Mouse (Mus musculus) embryonic fibroblast, embryonic 13.5 days (primary cell): Measurements from ENCODE around the gene Gab2. TPM values are rescaled to one million over a fixed set of nuclear protein-coding genes. Genes with fewer than 3 reads are reported as not detected.

ENCODE experiments used
- H3K27ac ChIP-seq: 2 replicates; pipeline ENCODE4 v1.5.1; 2012; ENCODE audit warnings: low read length, control low read depth, inconsistent platforms; ENCODE audit not compliant: insufficient read depth
- H3K4me1 ChIP-seq: 2 replicates; pipeline ENCODE4 v1.6.1; 2011; ENCODE audit warnings: low read length; ENCODE audit not compliant: control insufficient read depth, insufficient read depth
- H3K4me3 ChIP-seq: 2 replicates; pipeline ENCODE4 v1.5.1; 2011; ENCODE audit warnings: mild to moderate bottlenecking, control low read depth, low read length; ENCODE audit not compliant: insufficient read depth
- CTCF ChIP-seq: IDR thresholded peaks from 2 replicates; pipeline ENCODE4 v1.5.1; 2011; ENCODE audit warnings: mild to moderate bottlenecking, control low read depth, low read length, moderate library complexity, borderline replicate concordance; ENCODE audit not compliant: insufficient read depth
- POLR2A ChIP-seq: IDR thresholded peaks from 2 replicates; pipeline ENCODE4 v1.6.1; 2011; ENCODE audit warnings: low read depth, mild to moderate bottlenecking, control low read depth, low read length, moderate library complexity
- polyA plus RNA-seq: library from polyadenylated mRNA; stranded (reverse); fragments of >200 nt; gene quantifications from 2 replicates; pipeline ENCODE4 v1.2.4, GENCODE M21; 2011; ENCODE audit warnings: low read depth; ENCODE audit not compliant: missing spikeins, insufficient read length

Gab2 gene
- polyA plus RNA-seq, 1 experiment, result 11.5 TPM

GRCm38 (mm10) chr7:97311620-97312019 is 230.2 kb downstream of the Gab2 start:
- Histone ChIP-seq H3K4me1 (no peaks in the 10 kb centered on the region), H3K4me3 (no peak overlapping the region), H3K27ac (no peak overlapping the region)
- no peak for TF ChIP-seq CTCF
- TF ChIP-seq POLR2A, result no peak

- no peaks in the 10 kb centered on the region for H3K4me1 ChIP-seq
- TF ChIP-seq CTCF (no peak), POLR2A (no peak)
Observed at GRCm38 (mm10) chr7:97312196-97312595, 230.8 kb downstream of the Gab2 start.

GRCm38 (mm10) chr7:97312856-97313255 is 231.5 kb downstream of the Gab2 start:
- no peak overlapping the region for H3K27ac ChIP-seq
- no peaks in the 10 kb centered on the region for H3K4me1 ChIP-seq
- TF ChIP-seq CTCF, result no peak
- no peak for TF ChIP-seq POLR2A
- no peak overlapping the region for H3K4me3 ChIP-seq

More at GRCm38 (mm10) chr7:97312196-97312595, 230.8 kb downstream of the Gab2 start:
- H3K4me3 ChIP-seq, result no peak overlapping the region
- H3K27ac ChIP-seq, result no peak overlapping the region

- H3K4me3 ChIP-seq, result no peak overlapping the region
- TF ChIP-seq CTCF (no peak), POLR2A (no peak)
- H3K27ac ChIP-seq, result no peak overlapping the region
- no peaks in the 10 kb centered on the region for H3K4me1 ChIP-seq
Observed at GRCm38 (mm10) chr7:97313364-97313995, 232.1 kb downstream of the Gab2 start.

- H3K4me3 ChIP-seq, result no peak overlapping the region
- no peaks in the 10 kb centered on the region for H3K4me1 ChIP-seq
- H3K27ac ChIP-seq, result no peak overlapping the region
- TF ChIP-seq POLR2A, result no peak
- TF ChIP-seq CTCF, result no peak
Observed at GRCm38 (mm10) chr7:97314646-97315045, 233.3 kb downstream of the Gab2 start.

- no peak overlapping the region for H3K27ac ChIP-seq
- no peak overlapping the region for H3K4me3 ChIP-seq
- TF ChIP-seq POLR2A (no peak), CTCF (no peak)
- H3K4me1 ChIP-seq, result no peaks in the 10 kb centered on the region
Observed at GRCm38 (mm10) chr7:97315656-97316055, 234.3 kb downstream of the Gab2 start.

GRCm38 (mm10) chr7:97317706-97318105 is 236.3 kb downstream of the Gab2 start:
- H3K4me1 ChIP-seq, result no peaks in the 10 kb centered on the region
- TF ChIP-seq CTCF, result no peak
- TF ChIP-seq POLR2A, result no peak
- no peak overlapping the region for H3K4me3 ChIP-seq
- H3K27ac ChIP-seq, result no peak overlapping the region

GRCm38 (mm10) chr7:97324342-97324741 is 243.0 kb downstream of the Gab2 start:
- no peak overlapping the region for H3K4me3 ChIP-seq
- no peak for TF ChIP-seq POLR2A
- no peak for TF ChIP-seq CTCF
- no peak overlapping the region for H3K27ac ChIP-seq
- no peaks in the 10 kb centered on the region for H3K4me1 ChIP-seq

- Histone ChIP-seq H3K4me3 (no peak overlapping the region), H3K27ac (no peak overlapping the region), H3K4me1 (no peaks in the 10 kb centered on the region)
- TF ChIP-seq POLR2A (no peak), CTCF (no peak)
Observed at GRCm38 (mm10) chr7:97325156-97325985, 244.0 kb downstream of the Gab2 start.

GRCm38 (mm10) chr7:97327376-97327775 is 246.0 kb downstream of the Gab2 start:
- Histone ChIP-seq H3K27ac (no peak overlapping the region), H3K4me1 (no peaks in the 10 kb centered on the region), H3K4me3 (no peak overlapping the region)
- no peak for TF ChIP-seq POLR2A
- no peak for TF ChIP-seq CTCF
